Mouse (Mus musculus): ENCODE data around the gene Tmem88.
A peak's percentile ranks its signal among the peaks of the same experiment; 100 is the strongest.

Gene Tmem88

DNA sequence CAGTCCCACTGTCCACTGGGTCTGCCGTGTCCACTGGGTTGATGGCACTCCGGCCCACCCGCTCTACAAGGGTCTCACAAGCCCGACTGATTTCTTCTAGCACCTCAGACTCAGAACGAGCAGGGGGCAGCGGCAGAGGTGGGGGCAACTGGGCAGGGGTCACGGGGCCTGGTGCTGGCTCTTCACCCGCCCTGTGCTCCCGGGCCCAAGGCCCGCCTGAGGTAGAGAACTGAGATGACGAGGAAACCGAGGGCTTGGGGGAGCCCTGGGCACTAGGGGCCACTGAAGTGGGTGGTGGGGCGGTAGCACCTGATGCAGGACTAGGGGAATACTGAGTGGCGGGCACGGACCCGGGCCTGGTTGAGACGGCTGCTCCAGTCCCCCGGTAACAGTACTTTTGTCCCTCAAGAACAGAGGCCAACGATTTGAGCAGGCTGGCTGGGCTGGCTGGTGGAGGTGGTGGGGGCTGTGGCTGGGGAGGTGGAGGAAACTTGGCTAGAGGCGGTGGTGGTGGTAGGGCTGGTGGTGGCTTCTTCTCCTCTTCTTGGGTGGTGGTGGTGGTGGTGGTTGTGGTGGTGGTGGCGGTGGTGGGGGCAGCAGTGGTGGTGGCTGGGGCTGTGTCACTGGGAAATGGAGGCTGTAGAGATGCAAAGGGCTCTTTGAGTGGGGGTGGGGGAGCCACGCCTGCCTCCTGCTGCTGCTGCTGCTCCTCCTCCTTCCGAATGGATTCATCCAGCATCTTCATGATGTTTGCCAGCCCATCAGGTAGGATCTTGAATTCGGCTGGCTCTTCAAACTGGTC, 6.8 kb upstream of the Tmem88 start:
- DNase-seq (ENCODE audit: low read depth, low spot score), result no peak

GRCm38 (mm10) chr11:69403691-69404594, 5.9 kb upstream of the Tmem88 start:
- DNase-seq (ENCODE audit: low read depth, low spot score), result peak; percentile 29

DNA sequence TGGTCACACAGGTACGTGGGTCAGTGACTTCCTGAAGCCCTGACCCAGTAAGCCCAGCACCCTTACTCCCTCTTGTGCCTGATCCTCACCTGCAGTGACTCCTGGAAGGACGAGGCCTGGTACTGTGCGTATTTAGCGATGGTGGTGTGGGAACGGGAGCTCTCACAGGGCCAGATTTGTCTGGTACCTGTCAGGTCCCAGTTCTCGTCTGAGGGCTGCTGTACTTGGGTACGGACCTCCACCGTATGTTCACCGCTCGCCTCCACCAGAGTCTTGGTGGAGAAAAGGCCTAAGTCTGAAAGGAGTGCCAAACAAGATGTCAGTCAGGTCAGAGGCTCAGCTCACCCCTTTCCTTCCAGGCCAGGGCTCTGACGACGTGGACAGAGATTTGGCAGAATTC, 4.0 kb upstream of the Tmem88 start:
- DNase-seq (ENCODE audit: low read depth, low spot score), result no peak

- peak; percentile 96 for DNase-seq (ENCODE audit: low read depth, low spot score)
Measured at GRCm38 (mm10) chr11:69401210-69401637, 3.2 kb upstream of the Tmem88 start.

DNA sequence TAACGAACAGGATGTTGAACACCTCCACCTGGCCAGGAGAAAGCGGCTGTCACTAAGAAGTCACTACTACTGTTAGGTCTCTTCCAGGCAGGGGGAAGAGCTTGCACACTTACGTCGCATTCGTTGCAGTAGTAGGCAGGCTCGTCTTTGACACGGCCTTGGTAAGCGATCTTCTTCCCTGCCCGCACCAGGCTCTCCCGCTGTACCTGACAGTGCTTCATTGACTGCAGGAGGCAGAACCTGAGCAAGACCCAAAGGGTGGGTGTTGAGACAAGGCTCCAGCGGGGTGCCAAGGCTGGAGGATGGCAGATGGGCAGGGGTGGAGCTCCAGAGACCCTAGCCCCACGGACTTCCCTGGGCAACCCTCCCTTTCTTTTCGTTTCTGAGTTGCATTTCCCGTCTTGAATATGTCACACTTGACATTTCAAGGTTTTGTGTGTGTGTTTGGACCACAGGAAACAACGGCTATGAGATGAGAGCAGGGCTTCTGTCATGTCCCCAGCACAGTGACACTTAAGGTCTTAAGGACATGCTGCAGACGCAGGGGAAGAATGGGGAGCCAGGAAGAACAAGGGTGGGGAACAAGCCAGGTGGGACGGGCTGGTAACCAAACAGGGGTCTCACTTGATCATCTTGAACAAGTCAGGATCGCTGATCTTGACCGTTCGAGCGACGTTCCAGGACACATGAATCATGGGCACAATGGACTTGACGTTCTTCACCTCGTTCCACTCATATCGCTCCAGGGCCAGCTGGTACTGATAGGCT, 2.2 kb upstream of the Tmem88 start:
- no peak for DNase-seq (ENCODE audit: low read depth, low spot score)

DNA sequence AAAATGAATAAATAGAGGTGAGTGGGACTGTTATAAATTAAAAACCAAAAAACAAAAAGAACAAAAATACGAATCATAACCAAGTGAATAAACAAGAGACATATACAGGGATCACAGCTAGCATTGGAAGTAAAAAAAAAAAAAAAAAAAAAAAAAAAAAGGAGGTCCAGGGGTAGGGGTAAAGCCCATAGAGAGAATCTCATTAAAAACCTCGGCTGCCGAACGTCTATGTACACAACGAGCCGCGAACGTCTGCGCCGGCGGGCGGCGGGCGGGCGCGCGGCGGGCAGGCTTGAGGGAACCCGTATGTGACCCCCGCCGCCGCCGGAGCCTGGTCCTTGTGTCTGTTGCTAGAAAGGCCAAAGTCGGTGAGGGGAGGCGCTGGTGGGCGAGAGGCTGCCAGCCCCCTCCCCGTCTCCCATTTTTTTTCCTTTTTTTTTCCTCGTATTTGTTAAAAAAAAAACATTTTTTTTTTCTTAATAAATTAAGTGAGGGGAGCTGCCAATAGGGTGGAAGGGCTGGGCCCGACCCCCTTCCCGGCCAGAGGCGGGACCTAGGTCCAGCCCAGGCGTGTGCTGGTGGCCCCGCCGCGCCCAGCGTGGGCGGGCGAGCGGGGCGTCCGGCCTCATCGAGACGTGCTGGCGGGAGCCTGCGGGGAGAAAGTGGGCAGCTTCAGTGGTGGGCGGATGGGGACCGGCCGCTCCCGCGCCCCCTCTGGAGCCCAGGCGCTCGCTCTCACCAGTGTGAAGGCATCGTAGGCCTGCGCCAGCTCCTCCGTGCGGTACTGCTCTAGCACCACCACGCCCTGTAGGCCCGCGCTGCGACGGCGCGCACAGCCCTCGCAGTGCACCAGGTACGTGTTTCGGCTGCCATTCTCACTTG, 1.4 kb upstream of the Tmem88 start:
- DNase-seq (ENCODE audit: low read depth, low spot score), result peak; percentile 35

DNA sequence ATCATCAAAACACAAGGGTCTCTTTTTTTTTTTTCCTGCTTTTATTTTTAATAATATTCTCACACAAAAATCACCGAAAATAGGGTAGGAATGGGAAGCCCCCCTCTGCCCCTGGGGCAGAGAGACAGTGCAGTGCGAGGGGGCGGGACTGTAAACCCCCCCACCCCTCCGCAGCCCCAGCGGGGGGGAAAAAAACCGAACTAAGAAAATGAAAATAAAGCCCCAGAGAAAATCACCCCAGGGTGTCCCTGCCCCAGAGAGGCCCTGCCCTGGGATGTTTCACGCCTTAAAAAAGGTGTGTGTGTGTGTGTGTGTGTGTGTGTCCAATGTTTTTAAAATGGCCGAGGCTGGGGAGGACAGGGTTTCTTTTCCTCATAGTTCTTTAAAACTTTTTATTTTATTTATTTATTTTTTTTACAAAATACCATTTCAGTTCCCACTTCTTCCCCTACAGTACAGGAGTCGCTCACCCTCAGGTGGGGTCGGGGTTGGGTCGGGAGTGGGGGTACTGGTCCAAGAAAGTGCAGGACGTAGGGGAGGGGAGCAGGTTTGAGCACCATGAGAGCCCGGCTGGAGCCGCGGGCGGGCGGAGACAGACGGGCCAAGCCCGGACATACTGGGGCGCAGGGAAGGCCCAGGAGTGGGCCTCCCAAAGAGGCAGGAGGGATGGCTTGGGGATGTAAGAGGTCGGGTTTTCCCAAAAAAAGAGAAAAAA, 609 bp upstream of the Tmem88 start:
- no peak for DNase-seq (ENCODE audit: low read depth, low spot score)

GRCm38 (mm10) chr11:69397581-69398057, 415 bp downstream of the Tmem88 start:
- DNase-seq (ENCODE audit: low read depth, low spot score), result no peak

DNA sequence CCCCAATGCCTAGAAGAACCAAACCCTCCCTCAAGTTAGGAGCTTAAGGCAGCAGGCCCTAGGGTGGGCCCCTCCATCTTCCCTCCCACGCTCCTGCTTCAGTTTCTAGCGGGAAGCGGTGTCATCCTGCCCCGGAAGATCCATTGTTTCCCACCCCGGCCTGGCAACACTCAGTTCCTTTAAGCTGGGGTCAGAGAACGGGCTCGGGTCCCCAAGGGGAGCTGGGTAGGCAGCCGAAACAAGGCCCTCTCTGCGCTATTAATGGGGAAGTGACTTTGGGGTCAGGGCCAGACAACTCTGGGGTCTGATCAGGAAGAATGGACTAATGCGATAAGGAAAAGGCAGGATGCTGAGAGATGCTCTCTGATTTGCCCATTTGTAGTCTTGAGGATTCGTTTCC, 1.3 kb downstream of the Tmem88 start:
- peak; percentile 18 for DNase-seq (ENCODE audit: low read depth, low spot score)

GRCm38 (mm10) chr11:69395634-69396373, 2.2 kb downstream of the Tmem88 start:
- DNase-seq (ENCODE audit: low read depth, low spot score), result peak; percentile 99

DNA sequence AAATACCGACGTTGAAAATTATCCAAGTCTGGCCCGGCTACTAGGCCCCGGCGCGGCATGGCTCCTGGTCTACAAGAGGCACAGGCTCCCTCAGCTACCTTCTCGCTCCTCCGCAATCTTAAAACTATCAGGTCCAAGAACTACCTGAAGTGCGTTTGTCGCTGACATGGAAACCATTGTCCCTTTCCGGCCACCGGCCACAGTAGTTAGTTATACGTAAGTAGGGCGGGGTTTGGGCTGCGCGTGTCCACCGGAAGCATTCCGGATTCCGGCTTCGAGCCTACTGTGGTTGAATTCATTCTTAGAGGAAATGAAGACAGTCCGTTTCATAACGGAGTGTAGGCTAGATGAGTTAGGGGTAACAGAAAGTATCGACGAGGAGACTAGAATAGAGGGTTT, 2.8 kb downstream of the Tmem88 start, which contains the start of the genes Naa38 and Cyb5d1:
Gene Naa38, plus strand, starts transcription at position 253 of the 399 bp plus-strand sequence.
Gene Cyb5d1, minus strand, starts transcription at position 397 of the 399 bp plus-strand sequence.
- peak; percentile 94 for DNase-seq (ENCODE audit: low read depth, low spot score)

DNA sequence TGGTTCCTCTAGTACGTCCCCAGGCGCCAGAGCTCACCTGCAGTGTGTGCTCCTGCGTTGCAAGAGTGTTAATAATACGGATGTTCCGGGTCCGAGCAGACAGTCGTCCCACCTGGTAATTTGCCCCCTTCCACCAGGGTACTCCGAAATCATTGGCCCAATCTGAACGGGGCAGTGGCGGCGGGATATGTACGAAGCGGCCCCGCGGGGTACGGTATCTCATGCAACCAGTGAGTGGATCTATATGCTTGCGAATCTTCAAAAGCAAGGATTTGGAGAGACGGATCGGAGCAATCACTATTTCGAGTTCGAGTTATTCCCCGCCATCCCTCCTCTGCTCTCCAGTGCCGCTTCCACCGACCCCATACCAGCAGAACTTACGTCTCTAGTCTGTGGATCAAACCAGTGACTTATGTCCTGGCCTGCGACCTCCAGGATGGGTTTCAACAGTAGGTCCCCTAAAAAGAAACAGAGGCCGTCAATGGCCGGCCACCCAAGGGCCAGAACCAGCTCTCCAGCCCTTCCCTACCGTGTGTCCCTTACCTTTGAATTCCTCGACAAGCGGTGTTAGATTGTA, 3.4 kb downstream of the Tmem88 start:
- DNase-seq (ENCODE audit: low read depth, low spot score), result peak; percentile 50

GRCm38 (mm10) chr11:69390400-69391034, 7.5 kb downstream of the Tmem88 start:
- DNase-seq (ENCODE audit: low read depth, low spot score), result peak; percentile 83

GRCm38 (mm10) chr11:69389531-69390399, 8.3 kb downstream of the Tmem88 start:
- DNase-seq (ENCODE audit: low read depth, low spot score), result no peak

- no peak for DNase-seq (ENCODE audit: low read depth, low spot score)
Measured at GRCm38 (mm10) chr11:69388680-69389079, 9.4 kb downstream of the Tmem88 start.

GRCm38 (mm10) chr11:69386758-69387157, 11.3 kb downstream of the Tmem88 start:
- DNase-seq (ENCODE audit: low read depth, low spot score), result no peak

DNA sequence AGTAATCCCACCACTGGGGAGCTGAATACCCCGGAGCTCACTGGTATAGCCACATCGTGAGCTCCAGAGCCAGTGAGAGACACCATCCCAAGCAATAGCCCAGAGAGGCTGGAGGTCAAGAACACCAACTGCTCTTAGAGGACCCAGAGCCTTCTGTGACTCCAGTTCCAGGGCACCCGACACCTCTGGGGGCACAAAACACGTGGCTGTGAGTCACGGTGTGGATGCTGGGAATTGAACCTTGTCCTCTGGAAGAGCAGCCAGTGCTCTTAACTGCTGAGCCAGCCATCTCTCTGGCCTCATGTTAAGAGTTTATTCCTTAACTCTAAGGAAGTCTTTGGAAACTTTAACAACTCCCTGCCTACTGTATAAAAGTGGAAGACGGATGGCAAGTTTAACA, 13.1 kb downstream of the Tmem88 start:
- no peak for DNase-seq (ENCODE audit: low read depth, low spot score)
